Mouse (Mus musculus) lung, embryonic 14.5 days (tissue): ENCODE data around the gene Actrt2. TPM values are rescaled to one million over a fixed set of nuclear protein-coding genes. Genes with fewer than 3 reads are reported as not detected.
A peak's percentile ranks its signal among the peaks of the same experiment; 100 is the strongest.

ENCODE experiments used
- ATAC-seq: fragments of 200-750 bp; cut with Nextera tagmentation; 2 replicates; pipeline ENCODE4 v1.8.0; 2017; ENCODE audit warnings: mild to moderate bottlenecking, moderate TSS enrichment, moderate library complexity; ENCODE audit not compliant: insufficient read depth
- DNase-seq: peaks from one replicate; pipeline ENCODE4 v3.0.0-alpha.2; 2015
- H3K27ac ChIP-seq: fragments of 300-500 bp; sonication (generic); 2 replicates; pipeline ENCODE4 v1.5.1; 2014; ENCODE audit warnings: low read depth, mild to moderate bottlenecking, moderate library complexity
- H3K27me3 ChIP-seq: fragments of 300-500 bp; sonication (generic); 2 replicates; pipeline ENCODE4 v1.6.1; 2014; ENCODE audit warnings: low read length, control low read depth; ENCODE audit not compliant: insufficient read depth
- H3K36me3 ChIP-seq: fragments of 300-500 bp; sonication (generic); 2 replicates; pipeline ENCODE4 v1.6.1; 2014; ENCODE audit warnings: control low read depth; ENCODE audit not compliant: insufficient read depth
- H3K4me1 ChIP-seq: fragments of 300-500 bp; sonication (generic); 2 replicates; pipeline ENCODE4 v1.6.1; 2014; ENCODE audit warnings: antibody characterized with exemption, control low read depth; ENCODE audit not compliant: insufficient read depth
- H3K4me2 ChIP-seq: fragments of 300-500 bp; sonication (generic); 2 replicates; pipeline ENCODE4 v1.6.1; 2014; ENCODE audit warnings: mild to moderate bottlenecking
- H3K4me3 ChIP-seq: fragments of 300-500 bp; sonication (generic); 2 replicates; pipeline ENCODE4 v1.5.1; 2014; ENCODE audit warnings: low read depth, low read length
- H3K9ac ChIP-seq: fragments of 300-500 bp; sonication (generic); 2 replicates; pipeline ENCODE4 v1.6.1; 2014
- H3K9me3 ChIP-seq: fragments of 300-500 bp; sonication (generic); 2 replicates; pipeline ENCODE4 v1.6.1; 2016; ENCODE audit warnings: low read depth, low read length, control low read depth
- CTCF ChIP-seq: IDR thresholded peaks from 2 replicates; pipeline ENCODE4 v1.5.1; 2016; ENCODE audit warnings: antibody characterized with exemption, low read depth
- WGBS: fragments of 180-500 bp; shearing (Covaris S2); extraction: QIAGEN DNeasy Blood & Tissue Kit; methylation state at CpG from one replicate; pipeline ENCODE4 v1.1.7; 2014; 5-methylcytosine and 5-hydroxymethylcytosine counted together
- polyA plus RNA-seq: library from polyadenylated mRNA; unstranded; fragments of >200 nt; fragmentation: Nextera tagmentation; extraction: Ambion mirVana; gene quantifications from 2 replicates; pipeline ENCODE4 v1.2.1, GENCODE M21; 2014

Gene Actrt2
- polyA plus RNA-seq, 1 experiment from 2014 or later = not detected

DNA sequence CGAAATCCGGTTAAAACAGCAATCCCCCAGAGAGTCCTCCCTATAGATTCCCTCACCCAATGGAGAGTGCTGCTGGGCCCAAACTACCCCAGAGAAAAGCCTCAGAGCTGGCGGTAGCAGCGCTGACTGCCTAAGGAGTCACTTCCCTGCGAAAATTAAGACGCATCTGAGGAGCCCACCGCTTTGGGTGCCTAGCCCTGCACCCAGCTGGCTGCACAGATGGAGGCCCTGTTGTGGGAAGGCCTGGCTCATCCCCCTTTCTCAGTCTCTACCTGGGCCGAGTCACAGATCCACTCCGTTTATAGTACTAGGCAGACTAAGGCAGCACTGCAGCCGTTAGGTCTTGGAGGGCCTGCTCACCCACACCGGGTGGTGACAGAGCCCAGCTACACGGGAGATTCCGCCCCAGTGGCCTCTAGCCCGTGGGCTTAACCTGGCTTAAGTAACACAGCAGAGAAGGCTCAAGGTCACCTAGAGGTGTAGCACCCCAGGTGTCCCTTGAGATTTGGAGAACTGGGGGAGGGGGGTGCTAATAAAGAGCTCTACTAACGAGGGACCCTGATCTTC is 29.3 kb downstream of the Actrt2 start:
- Histone ChIP-seq H3K9ac (peak overlapping the region; percentile 28; the same call in 1 of the 2 replicates), H3K4me3 (peak overlapping the region; percentile 67), H3K27ac (no peak overlapping the region), H3K4me2 (peak overlapping the region; percentile 90), H3K4me1 (no peaks in the 10 kb centered on the region), H3K36me3 (no peaks in the 10 kb centered on the region), H3K27me3 (peaks cover 92% of the 10 kb centered on the region), H3K9me3 (no peaks in the 10 kb centered on the region)
- DNase-seq = peak; percentile 35
- no peak for ATAC-seq
- no peak for TF ChIP-seq CTCF
- WGBS = 10% methylated on average over 15 of the region's 15 CpGs

- H3K4me3 ChIP-seq = peak overlapping the region; percentile 67
- no peak for TF ChIP-seq CTCF
- ATAC-seq = no peak
- no peaks in the 10 kb centered on the region for H3K4me1 ChIP-seq
- peak overlapping the region; percentile 93 for H3K27ac ChIP-seq
- 1% methylated on average over 56 of the region's 73 CpGs for WGBS
- peak overlapping the region; percentile 77 for H3K9ac ChIP-seq
- H3K9me3 ChIP-seq = no peaks in the 10 kb centered on the region
- DNase-seq = peak; percentile 40
- H3K27me3 ChIP-seq = peaks cover 92% of the 10 kb centered on the region
- peak overlapping the region; percentile 90 for H3K4me2 ChIP-seq
- H3K36me3 ChIP-seq = no peaks in the 10 kb centered on the region
Measured at GRCm38 (mm10) chr4:154637468-154638319, 30.0 kb downstream of the Actrt2 start.

DNA sequence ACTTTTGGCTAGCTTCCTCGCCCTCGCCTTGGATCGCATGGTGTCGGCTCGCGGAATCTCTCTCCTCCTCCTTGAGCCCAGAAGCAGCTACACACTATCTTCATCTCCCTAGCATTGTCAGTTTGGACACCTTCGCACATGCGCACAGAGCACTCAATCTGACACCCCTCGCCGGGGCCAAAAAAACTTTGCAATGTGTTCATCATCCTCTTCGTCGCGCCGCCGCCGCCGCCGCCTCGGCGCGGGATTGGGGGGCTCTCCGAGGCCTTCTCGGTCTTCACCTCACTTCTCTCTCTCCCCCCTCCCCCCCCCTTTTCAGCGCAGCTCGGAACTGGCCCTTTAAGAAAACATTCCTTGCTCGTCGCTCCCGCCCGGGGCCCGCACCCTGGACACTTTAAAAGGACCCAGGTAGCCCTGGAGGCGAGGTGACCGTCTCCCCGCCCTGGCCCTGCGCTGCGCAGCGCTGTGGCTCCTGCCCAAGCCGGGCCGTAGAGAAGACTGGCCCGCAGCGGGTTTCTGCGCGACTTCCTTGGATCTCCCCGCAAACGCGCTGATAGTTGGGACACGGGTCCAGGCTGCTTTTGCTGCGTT is 30.9 kb downstream of the Actrt2 start, which contains the start of gene Prdm16:
TSS of gene Prdm16 (minus strand) at position 153 of the 591 bp plus-strand sequence.
- no peak for TF ChIP-seq CTCF
- peak within 1 kb of the TSS; percentile 67 for H3K4me3 ChIP-seq
- H3K9me3 ChIP-seq = no peaks in the 10 kb centered on the region
- DNase-seq (peak; percentile 80), ATAC-seq (peak; percentile 59; the same call in 1 of the 2 replicates)
- peak within 1 kb of the TSS; percentile 93 for H3K27ac ChIP-seq
- no peaks in the 10 kb centered on the region for H3K36me3 ChIP-seq
- H3K9ac ChIP-seq = peak within 1 kb of the TSS; percentile 77
- WGBS = 1% methylated on average over 47 of the region's 47 CpGs
- H3K4me1 ChIP-seq = no peaks in the 10 kb centered on the region
- H3K4me2 ChIP-seq = peak within 1 kb of the TSS; percentile 90
- H3K27me3 ChIP-seq = peaks cover 92% of the 10 kb centered on the region

GRCm38 (mm10) chr4:154636053-154636433 is 31.6 kb downstream of the Actrt2 start:
- DNase-seq (peak; percentile 88), ATAC-seq (peak; percentile 78)
- WGBS = under 1% methylated on average over 27 of the region's 30 CpGs
- Histone ChIP-seq H3K27me3 (peaks cover 92% of the 10 kb centered on the region), H3K9ac (peak overlapping the region; percentile 77), H3K27ac (peak overlapping the region; percentile 93), H3K4me2 (peak overlapping the region; percentile 90), H3K9me3 (no peaks in the 10 kb centered on the region), H3K4me1 (no peaks in the 10 kb centered on the region), H3K36me3 (no peaks in the 10 kb centered on the region), H3K4me3 (peak overlapping the region; percentile 67)
- peak; percentile 50 for TF ChIP-seq CTCF

GRCm38 (mm10) chr4:154635241-154636052 is 32.2 kb downstream of the Actrt2 start:
- H3K9me3 ChIP-seq = no peaks in the 10 kb centered on the region
- H3K27ac ChIP-seq = peak overlapping the region; percentile 93
- peak overlapping the region; percentile 77 for H3K9ac ChIP-seq
- H3K4me3 ChIP-seq = peak overlapping the region; percentile 67
- TF ChIP-seq CTCF = no peak
- H3K27me3 ChIP-seq = peaks cover 92% of the 10 kb centered on the region
- peak overlapping the region; percentile 90 for H3K4me2 ChIP-seq
- ATAC-seq (peak; percentile 71), DNase-seq (peak; percentile 75)
- under 1% methylated on average over 87 of the region's 94 CpGs for WGBS
- H3K36me3 ChIP-seq = no peaks in the 10 kb centered on the region
- no peaks in the 10 kb centered on the region for H3K4me1 ChIP-seq

DNA sequence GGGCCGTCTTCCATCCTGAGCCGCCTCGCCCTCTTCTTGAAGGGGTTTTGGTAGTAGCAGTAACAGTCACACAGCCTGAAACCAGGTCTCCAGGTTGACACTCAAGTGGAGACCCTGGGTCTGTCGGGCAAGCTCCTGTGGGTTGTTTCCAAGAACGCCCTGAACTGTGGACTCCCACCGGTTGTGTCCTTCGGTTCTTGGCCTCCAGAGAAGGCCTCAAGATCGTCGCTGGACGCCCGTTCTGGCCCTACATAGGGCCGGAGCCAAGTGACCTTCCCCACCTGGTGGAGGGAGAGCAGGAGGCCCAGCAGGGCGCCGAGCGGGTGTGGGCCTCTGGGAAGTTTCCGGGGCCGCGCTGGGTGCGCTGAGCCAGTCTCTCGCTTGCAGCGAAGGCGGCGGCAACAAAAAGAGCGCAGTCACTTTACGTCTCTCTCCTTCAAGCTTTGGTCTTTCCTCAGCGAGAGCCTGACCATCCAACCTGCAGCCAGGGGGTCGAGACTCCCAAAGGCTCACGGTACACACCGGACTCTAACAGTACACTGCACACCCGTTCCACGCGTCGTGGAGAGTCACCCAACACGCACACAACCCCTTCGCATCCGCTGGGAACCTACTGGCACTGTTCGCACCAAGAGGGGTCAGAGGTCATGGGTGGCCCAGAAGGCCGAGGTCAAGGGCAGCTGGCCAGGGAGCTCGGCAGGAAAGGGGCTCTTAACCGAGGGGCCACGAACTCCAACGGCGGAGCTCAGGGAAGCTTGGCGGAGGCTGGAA is 33.0 kb downstream of the Actrt2 start:
- peak overlapping the region; percentile 90 for H3K4me2 ChIP-seq
- H3K27me3 ChIP-seq = peaks cover 84% of the 10 kb centered on the region
- no peaks in the 10 kb centered on the region for H3K9me3 ChIP-seq
- TF ChIP-seq CTCF = no peak
- DNase-seq (peak; percentile 33), ATAC-seq (no peak)
- 0 out of 2 replicates have a peak, but pooled peaks cover 2% of the 10 kb centered on the region for H3K4me1 ChIP-seq
- H3K36me3 ChIP-seq = no peaks in the 10 kb centered on the region
- H3K4me3 ChIP-seq = peak overlapping the region; percentile 67
- peak overlapping the region; percentile 77 for H3K9ac ChIP-seq
- peak overlapping the region; percentile 48; the same call in 1 of the 2 replicates for H3K27ac ChIP-seq
- WGBS = 13% methylated on average over 44 of the region's 44 CpGs
